Mouse (Mus musculus) myocyte (in vitro differentiated cells): ENCODE data around the gene Lrrc75a. TPM values are rescaled to one million over a fixed set of nuclear protein-coding genes. Genes with fewer than 3 reads are reported as not detected.

Experiments used
- H3K27me3 ChIP-seq: one replicate; pipeline ENCODE4 v1.6.1; 2011; ENCODE audit not compliant: control insufficient read depth, insufficient read depth, insufficient read length
- H3K36me3 ChIP-seq: one replicate; pipeline ENCODE4 v1.6.1; 2011; ENCODE audit not compliant: control insufficient read depth, insufficient read depth
- H3K4me2 ChIP-seq: one replicate; pipeline ENCODE4 v1.6.1; 2011; ENCODE audit warnings: low read depth, control low read depth
- H3K4me3 ChIP-seq: one replicate; pipeline ENCODE4 v1.5.1; 2011; ENCODE audit warnings: mild to moderate bottlenecking, control low read depth, moderate library complexity
- H3K79me2 ChIP-seq: one replicate; pipeline ENCODE4 v1.6.1; 2011; ENCODE audit not compliant: control insufficient read depth, insufficient read depth
- H3ac ChIP-seq: one replicate; pipeline ENCODE4 v1.6.1; 2011; ENCODE audit not compliant: control insufficient read depth, insufficient read length
- CEBPB ChIP-seq: IDR thresholded peaks from 2 replicates; pipeline ENCODE4 v1.6.1; 2011; ENCODE audit warnings: mild to moderate bottlenecking, moderate library complexity; ENCODE audit not compliant: poor library complexity, insufficient read depth, severe bottlenecking
- E2F4 ChIP-seq: IDR thresholded peaks from one replicate; pipeline ENCODE4 v1.6.1; 2011; ENCODE audit warnings: mild to moderate bottlenecking, control low read depth, moderate library complexity; ENCODE audit not compliant: insufficient read depth
- MAX ChIP-seq: IDR thresholded peaks from one replicate; pipeline ENCODE4 v1.6.1; 2011; ENCODE audit warnings: low read depth, mild to moderate bottlenecking, control low read depth
- MYOD1 ChIP-seq, 3 experiments: IDR thresholded peaks; one replicate each; pipeline ENCODE4 v1.6.1; 2011; ENCODE audit warnings: control low read depth in 2 of 3, low read depth in 2 of 3, mild to moderate bottlenecking in 2 of 3, moderate library complexity in 1 of 3; ENCODE audit not compliant: insufficient read length in 2 of 3, control insufficient read depth in 1 of 3
- MYOG ChIP-seq, 3 experiments: IDR thresholded peaks; one replicate each; pipeline ENCODE4 v1.6.1; 2011; ENCODE audit warnings: control low read depth in 2 of 3, low read depth in 2 of 3, mild to moderate bottlenecking in 2 of 3; ENCODE audit not compliant: insufficient read length in 2 of 3, control insufficient read depth in 1 of 3, insufficient read depth in 1 of 3
- POLR2A ChIP-seq: IDR thresholded peaks from one replicate; pipeline ENCODE4 v1.6.1; 2011; ENCODE audit warnings: low read depth, mild to moderate bottlenecking, control low read depth, moderate library complexity; ENCODE audit not compliant: insufficient read length
- POLR2AphosphoS2 ChIP-seq: IDR thresholded peaks from one replicate; pipeline ENCODE4 v1.6.1; 2011; ENCODE audit warnings: low read depth, control low read depth; ENCODE audit not compliant: insufficient read length
- REST ChIP-seq: IDR thresholded peaks from one replicate; pipeline ENCODE4 v1.6.1; 2011; ENCODE audit warnings: mild to moderate bottlenecking, control low read depth, moderate library complexity; ENCODE audit not compliant: insufficient read depth, insufficient read length
- SRF ChIP-seq: IDR thresholded peaks from one replicate; pipeline ENCODE4 v1.6.1; 2011; ENCODE audit warnings: low read depth; ENCODE audit not compliant: control insufficient read depth, insufficient read length
- TCF12 ChIP-seq: IDR thresholded peaks from one replicate; pipeline ENCODE4 v1.6.1; 2011; ENCODE audit warnings: mild to moderate bottlenecking, control low read depth; ENCODE audit not compliant: poor library complexity, insufficient read depth, severe bottlenecking
- TCF3 ChIP-seq: IDR thresholded peaks from one replicate; pipeline ENCODE4 v1.6.1; 2011; ENCODE audit warnings: low read depth, control low read depth; ENCODE audit not compliant: insufficient read length
- USF1 ChIP-seq: IDR thresholded peaks from one replicate; pipeline ENCODE4 v1.6.1; 2011; ENCODE audit warnings: low read depth, mild to moderate bottlenecking, control low read depth, moderate library complexity
- polyA plus RNA-seq: library from polyadenylated mRNA; unstranded; fragments of >200 nt; fragmentation: generic; extraction: Trizol; gene quantifications from one replicate; pipeline ENCODE4 v1.2.1, GENCODE M21; 2012; ENCODE audit warnings: missing spikeins

The Lrrc75a gene
- polyA plus RNA-seq, 1 experiment: 19.5 TPM

DNA sequence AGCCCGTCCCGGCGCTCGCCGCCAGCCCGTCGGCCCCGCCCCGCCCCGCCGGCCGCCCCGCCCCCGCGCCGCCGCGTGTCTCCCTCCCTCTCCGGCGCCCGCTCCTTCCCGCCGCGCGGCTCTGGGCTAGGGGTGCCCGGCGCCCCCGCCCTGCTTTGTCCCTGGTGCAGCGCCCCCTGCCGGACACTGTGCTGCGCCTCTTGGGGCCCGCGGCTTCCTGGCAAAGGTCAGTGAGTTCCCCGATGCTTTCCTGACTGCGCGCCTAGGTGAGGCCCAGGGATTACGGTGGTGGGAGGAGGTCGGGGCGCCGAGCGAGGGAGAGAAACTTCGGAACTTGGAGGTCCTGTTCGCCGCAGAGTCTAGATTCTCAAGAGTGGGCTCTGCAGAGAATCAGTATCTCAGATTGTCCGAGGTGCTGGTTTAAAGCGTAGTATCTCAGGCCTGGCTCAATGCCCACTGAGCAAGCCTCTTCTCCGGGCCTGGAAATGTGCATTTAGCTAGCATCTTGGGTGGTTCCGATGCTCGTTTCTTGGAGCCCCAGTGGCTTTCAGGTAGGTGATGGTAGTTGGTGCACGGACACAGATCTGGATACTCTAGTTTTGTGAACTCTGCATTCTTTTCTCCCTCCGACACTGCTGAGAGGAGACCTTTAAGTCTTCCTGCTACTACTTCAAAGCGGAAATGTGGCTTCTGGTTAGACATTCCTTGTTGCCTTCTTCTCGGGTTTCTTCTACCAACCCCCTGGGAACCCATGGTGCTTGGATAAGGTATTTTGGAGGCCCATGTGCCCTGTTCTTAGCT, 468 bp upstream of the Lrrc75a start, which contains the start of gene Mmgt2:
TSS of gene Mmgt2 (plus strand) at position 74 of the 801 bp plus-strand sequence.
- TF ChIP-seq E2F4: peak; percentile 49
- no peak for TF ChIP-seq TCF3
- no peak for TF ChIP-seq CEBPB
- no peak for TF ChIP-seq SRF
- TF ChIP-seq MYOD1 (IDR thresholded peaks at IDR 0.05; ENCODE audit: control insufficient read depth in 1 of 3, insufficient read length in 2 of 3, low read depth in 2 of 3): no peak
- TF ChIP-seq MAX: no peak
- no peak for TF ChIP-seq REST
- peak in 1 of 3 experiments; percentile 41 for TF ChIP-seq MYOG (IDR thresholded peaks at IDR 0.05; ENCODE audit: control insufficient read depth in 1 of 3, insufficient read depth in 1 of 3, insufficient read length in 2 of 3, low read depth in 2 of 3)
- no peak for TF ChIP-seq USF1
- no peak for TF ChIP-seq POLR2AphosphoS2
- TF ChIP-seq POLR2A: no peak
- TF ChIP-seq TCF12: no peak
- H3K27me3 ChIP-seq: no peaks in the 10 kb centered on the region
- peak within 1 kb of the TSS; percentile 27 for H3K4me3 ChIP-seq

DNA sequence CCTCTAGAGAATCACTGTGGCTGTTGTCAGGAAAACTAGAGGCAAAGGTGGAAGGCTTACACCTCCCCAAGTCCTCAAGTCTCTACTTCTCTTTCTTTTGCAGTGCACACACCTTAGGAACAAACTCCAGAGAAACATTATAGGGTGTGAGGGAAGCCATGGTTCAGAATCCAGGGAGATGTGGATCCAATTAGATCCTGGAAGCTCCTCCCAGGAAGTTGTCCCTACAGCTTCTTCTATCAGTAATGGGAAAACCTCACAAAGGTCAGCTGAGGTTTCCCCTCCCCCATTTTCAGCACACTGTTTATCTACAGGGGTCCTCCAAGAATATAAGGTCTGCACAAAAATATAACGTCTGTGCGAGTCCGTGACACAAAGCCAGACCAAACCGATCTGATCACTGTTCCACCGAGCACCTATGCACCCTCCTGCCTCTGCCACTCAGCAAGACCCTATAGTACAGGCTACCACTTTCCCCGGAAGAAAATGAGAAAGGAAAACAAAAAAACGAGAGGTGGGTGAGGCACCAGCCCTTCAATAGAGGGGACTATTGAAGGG, 1.3 kb downstream of the Lrrc75a start:
- Histone ChIP-seq H3K36me3 (no peaks in the 10 kb centered on the region), H3K4me3 (peak overlapping the region; percentile 27), H3K27me3 (no peaks in the 10 kb centered on the region), H3K79me2 (peaks cover 13% of the 10 kb centered on the region), H3K4me2 (peak overlapping the region; percentile 73), H3ac (no peak overlapping the region)
- no peak for TF ChIP-seq CEBPB
- no peak for TF ChIP-seq USF1
- no peak for TF ChIP-seq SRF
- TF ChIP-seq TCF12: no peak
- no peak for TF ChIP-seq REST
- no peak for TF ChIP-seq POLR2A
- TF ChIP-seq MYOG (IDR thresholded peaks at IDR 0.05; ENCODE audit: control insufficient read depth in 1 of 3, insufficient read depth in 1 of 3, insufficient read length in 2 of 3, low read depth in 2 of 3): no peak
- no peak for TF ChIP-seq E2F4
- TF ChIP-seq MAX: no peak
- TF ChIP-seq POLR2AphosphoS2: no peak
- TF ChIP-seq TCF3: no peak
- TF ChIP-seq MYOD1 (IDR thresholded peaks at IDR 0.05; ENCODE audit: control insufficient read depth in 1 of 3, insufficient read length in 2 of 3, low read depth in 2 of 3): no peak

More for the DNA sequence above, 468 bp upstream of the Lrrc75a start, which contains the start of gene Mmgt2:
- peak within 1 kb of the TSS; percentile 73 for H3K4me2 ChIP-seq
- peak within 1 kb of the TSS; percentile 83 for H3ac ChIP-seq
- H3K36me3 ChIP-seq: no peaks in the 10 kb centered on the region
- peaks cover 7% of the 10 kb centered on the region for H3K79me2 ChIP-seq

DNA sequence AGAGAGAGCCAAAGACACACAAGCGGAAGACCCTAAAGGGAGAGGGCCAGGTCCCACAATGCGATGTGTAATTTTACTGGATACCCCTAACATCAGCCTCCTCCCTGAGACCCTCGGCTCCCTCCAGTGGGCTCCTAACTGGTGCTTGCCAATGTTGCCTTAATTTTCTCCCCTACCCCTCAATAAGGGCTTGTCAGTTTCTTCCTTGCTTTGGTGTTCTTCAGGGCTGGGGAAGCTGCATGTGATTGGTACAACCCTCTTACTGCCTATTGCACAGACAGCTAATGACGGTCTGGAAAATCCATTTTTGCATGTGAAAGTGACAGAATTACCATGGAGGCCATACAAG, 1.9 kb downstream of the Lrrc75a start:
- Histone ChIP-seq H3K27me3 (no peaks in the 10 kb centered on the region), H3K36me3 (no peaks in the 10 kb centered on the region), H3ac (no peak overlapping the region), H3K4me2 (peak overlapping the region; percentile 73), H3K79me2 (peaks cover 13% of the 10 kb centered on the region), H3K4me3 (peak overlapping the region; percentile 27)
- TF ChIP-seq POLR2AphosphoS2: no peak
- no peak for TF ChIP-seq USF1
- no peak for TF ChIP-seq MAX
- TF ChIP-seq TCF3: no peak

DNA sequence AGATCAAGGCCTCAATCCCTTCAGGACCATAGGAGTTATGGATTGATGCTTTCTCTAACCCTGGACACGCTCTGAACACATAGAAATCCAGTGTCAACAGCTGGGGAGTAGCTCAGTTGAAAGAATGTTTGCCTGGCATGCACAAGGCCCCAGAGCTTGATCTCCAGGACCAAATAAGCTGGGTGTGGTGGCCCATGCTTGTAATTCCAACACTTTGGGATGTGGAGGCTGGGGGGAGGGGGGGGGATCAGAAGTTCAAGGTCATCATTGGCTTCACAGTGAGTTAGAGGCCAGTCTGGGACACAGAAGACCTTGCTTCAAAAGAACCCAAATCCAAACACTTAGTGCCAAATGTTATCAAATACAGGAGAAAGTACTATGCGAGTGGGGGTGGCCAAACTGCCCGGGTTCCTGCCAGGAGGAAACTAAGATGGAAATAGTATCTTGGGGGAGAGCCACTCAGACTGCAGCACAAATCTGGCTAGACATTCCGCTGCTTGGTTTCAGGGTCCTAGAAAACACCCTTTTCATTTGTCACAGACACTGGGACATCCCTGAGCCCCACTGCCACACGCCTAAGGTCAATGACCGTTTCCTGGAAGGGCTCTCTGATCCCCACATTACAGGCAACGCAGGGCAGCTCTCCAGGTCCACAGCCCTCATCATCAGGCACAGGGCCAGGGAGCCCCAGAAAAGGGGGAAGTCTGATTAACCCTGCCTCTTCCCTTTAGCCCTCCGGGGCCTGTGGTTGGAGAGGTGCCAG, 2.4 kb downstream of the Lrrc75a start:
- H3K36me3 ChIP-seq: no peaks in the 10 kb centered on the region
- H3K27me3 ChIP-seq: no peaks in the 10 kb centered on the region
- TF ChIP-seq E2F4 (no peak), TCF12 (peak; percentile 18), MYOD1 (IDR thresholded peaks at IDR 0.05; ENCODE audit: control insufficient read depth in 1 of 3, insufficient read length in 2 of 3, low read depth in 2 of 3) (peak in 2 of 3 experiments; percentile 17 to 24), MYOG (IDR thresholded peaks at IDR 0.05; ENCODE audit: control insufficient read depth in 1 of 3, insufficient read depth in 1 of 3, insufficient read length in 2 of 3, low read depth in 2 of 3) (peak in 1 of 3 experiments; percentile 45)
- H3K4me2 ChIP-seq: peak overlapping the region; percentile 73
- peak overlapping the region; percentile 27 for H3K4me3 ChIP-seq
- H3ac ChIP-seq: no peak overlapping the region
- H3K79me2 ChIP-seq: peaks cover 13% of the 10 kb centered on the region
